Mouse (Mus musculus) lung, adult 2 months (tissue): ENCODE measurements around the gene Pum1.

ENCODE experiments used
- CTCF ChIP-seq: fragments of 200-500 bp; IDR thresholded peaks from 2 replicates; pipeline ENCODE4 v1.5.1; 2011; ENCODE audit warnings: mild to moderate bottlenecking, low read length, control low read depth; ENCODE audit not compliant: insufficient read depth
- POLR2A ChIP-seq: fragments of 200-500 bp; IDR thresholded peaks from 2 replicates; pipeline ENCODE4 v1.6.1; 2011; ENCODE audit warnings: low read depth, mild to moderate bottlenecking, control low read depth, low read length, borderline replicate concordance; ENCODE audit errors: extremely low read depth

GRCm38 (mm10) chr4:130813958-130814357 is 150.8 kb downstream of the Pum1 start:
- TF ChIP-seq POLR2A (no peak), CTCF (no peak)
